Mouse (Mus musculus): Measurements from ENCODE around the gene Tsc1. TPM values are rescaled to one million over a fixed set of nuclear protein-coding genes. Genes with fewer than 3 reads are reported as not detected.

Tsc1 gene
- polyA plus RNA-seq, 1 experiment from 2014 or later = 17.2 TPM

GRCm38 (mm10) chr2:28611407-28611787, 29.6 kb upstream of the Tsc1 start:
- Histone ChIP-seq H3K27ac (ENCODE audit: low read depth) (no peak overlapping the region), H3K27me3 (replicated peaks; ENCODE audit: control insufficient read depth, insufficient read depth, low read length) (no peaks in the 10 kb centered on the region), H3K4me3 (ENCODE audit: low read depth, low read length) (no peak overlapping the region), H3K36me3 (ENCODE audit: control insufficient read depth, insufficient read depth, low read length) (no peaks in the 10 kb centered on the region), H3K4me2 (ENCODE audit: low read length) (no peak overlapping the region), H3K4me1 (replicated peaks; ENCODE audit: control insufficient read depth, insufficient read depth, low read length) (no peaks in the 10 kb centered on the region), H3K9ac (ENCODE audit: low read length) (no peak overlapping the region), H3K9me3 (ENCODE audit: control insufficient read depth, low read length) (no peaks in the 10 kb centered on the region)
- no peak for ATAC-seq (replicated peaks; ENCODE audit: low FRiP score, low TSS enrichment, low read depth)
- no peak for DNase-seq (ENCODE audit: low spot score)
- 89% methylated on average over 17 of the region's 17 CpGs for WGBS

DNA sequence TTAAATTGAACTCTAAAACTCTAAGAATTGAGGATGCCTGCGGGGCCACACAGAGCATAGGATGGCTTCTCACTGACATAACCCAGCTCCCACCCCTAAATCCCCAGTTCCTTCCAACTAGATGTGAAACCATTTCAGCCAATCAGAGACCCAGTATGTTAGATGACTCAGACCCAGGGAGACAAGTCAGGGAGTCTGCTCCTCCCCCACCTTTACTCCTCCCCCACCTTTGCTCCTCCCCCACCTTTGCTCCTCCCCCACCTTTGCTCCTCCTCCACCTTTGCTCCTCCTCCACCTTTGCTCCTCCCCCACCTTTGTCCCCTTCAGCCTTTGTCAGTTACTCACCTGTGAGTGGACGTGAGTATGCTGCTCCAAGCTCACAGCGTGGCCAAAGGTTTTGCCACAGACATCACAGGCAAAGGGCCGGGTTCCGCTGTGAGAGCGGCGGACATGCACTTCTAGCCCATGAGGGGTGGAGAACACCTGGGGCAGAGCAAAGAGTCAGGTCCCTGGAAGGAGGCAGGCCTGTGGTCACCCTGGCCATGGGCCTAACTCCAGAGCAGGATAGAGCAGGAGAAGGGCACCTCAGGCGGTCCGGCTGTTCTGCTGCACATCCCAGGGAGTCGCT, 28.5 kb upstream of the Tsc1 start:
- Histone ChIP-seq H3K9ac (ENCODE audit: low read length) (no peak overlapping the region), H3K4me2 (ENCODE audit: low read length) (no peak overlapping the region), H3K27me3 (replicated peaks; ENCODE audit: control insufficient read depth, insufficient read depth, low read length) (no peaks in the 10 kb centered on the region), H3K27ac (ENCODE audit: low read depth) (no peak overlapping the region), H3K36me3 (ENCODE audit: control insufficient read depth, insufficient read depth, low read length) (no peaks in the 10 kb centered on the region), H3K4me3 (ENCODE audit: low read depth, low read length) (no peak overlapping the region), H3K4me1 (replicated peaks; ENCODE audit: control insufficient read depth, insufficient read depth, low read length) (no peaks in the 10 kb centered on the region), H3K9me3 (ENCODE audit: control insufficient read depth, low read length) (no peaks in the 10 kb centered on the region)
- WGBS = 73% methylated on average over 10 of the region's 10 CpGs
- ATAC-seq (replicated peaks; ENCODE audit: low FRiP score, low TSS enrichment, low read depth) (no peak), DNase-seq (ENCODE audit: low spot score) (no peak)

GRCm38 (mm10) chr2:28613599-28613998, 27.4 kb upstream of the Tsc1 start:
- Histone ChIP-seq H3K27ac (ENCODE audit: low read depth) (no peak overlapping the region), H3K36me3 (ENCODE audit: control insufficient read depth, insufficient read depth, low read length) (no peaks in the 10 kb centered on the region), H3K9ac (ENCODE audit: low read length) (no peak overlapping the region), H3K4me2 (ENCODE audit: low read length) (no peak overlapping the region), H3K4me1 (replicated peaks; ENCODE audit: control insufficient read depth, insufficient read depth, low read length) (no peaks in the 10 kb centered on the region), H3K4me3 (ENCODE audit: low read depth, low read length) (no peak overlapping the region), H3K9me3 (ENCODE audit: control insufficient read depth, low read length) (no peaks in the 10 kb centered on the region), H3K27me3 (replicated peaks; ENCODE audit: control insufficient read depth, insufficient read depth, low read length) (no peaks in the 10 kb centered on the region)
- DNase-seq (ENCODE audit: low spot score) (no peak), ATAC-seq (replicated peaks; ENCODE audit: low FRiP score, low TSS enrichment, low read depth) (no peak)
- WGBS = 82% methylated on average over 10 of the region's 10 CpGs

- Histone ChIP-seq H3K4me1 (replicated peaks; ENCODE audit: control insufficient read depth, insufficient read depth, low read length) (no peaks in the 10 kb centered on the region), H3K4me2 (ENCODE audit: low read length) (no peak overlapping the region), H3K27ac (ENCODE audit: low read depth) (no peak overlapping the region), H3K4me3 (ENCODE audit: low read depth, low read length) (no peak overlapping the region), H3K9ac (ENCODE audit: low read length) (no peak overlapping the region), H3K9me3 (ENCODE audit: control insufficient read depth, low read length) (no peaks in the 10 kb centered on the region), H3K27me3 (replicated peaks; ENCODE audit: control insufficient read depth, insufficient read depth, low read length) (peaks cover 9% of the 10 kb centered on the region), H3K36me3 (ENCODE audit: control insufficient read depth, insufficient read depth, low read length) (no peaks in the 10 kb centered on the region)
- 36% methylated on average over 5 of the region's 5 CpGs for WGBS
- DNase-seq (ENCODE audit: low spot score) (no peak), ATAC-seq (replicated peaks; ENCODE audit: low FRiP score, low TSS enrichment, low read depth) (no peak)
Measured at GRCm38 (mm10) chr2:28616358-28616757, 24.7 kb upstream of the Tsc1 start.

DNA sequence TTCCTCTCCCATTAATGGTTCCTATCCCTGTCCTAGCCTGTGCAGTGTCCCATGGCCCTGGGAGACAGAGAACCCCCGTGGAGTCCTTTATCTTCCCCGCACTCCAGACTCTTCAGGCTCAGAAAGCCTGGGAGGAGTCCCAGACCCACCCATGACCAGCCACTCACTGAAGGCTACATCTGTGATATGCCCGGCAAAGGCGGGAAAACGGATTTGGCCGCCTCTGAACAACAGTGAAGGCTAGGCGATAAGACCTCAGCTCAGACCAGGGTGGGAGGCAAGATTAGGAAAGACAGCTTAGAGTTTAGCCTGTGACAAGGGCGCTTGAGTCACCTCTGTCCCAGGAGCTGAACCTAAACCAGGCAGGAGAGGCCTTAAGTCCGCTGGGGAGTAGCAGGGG, 24.2 kb upstream of the Tsc1 start:
- ATAC-seq (replicated peaks; ENCODE audit: low FRiP score, low TSS enrichment, low read depth) (no peak), DNase-seq (ENCODE audit: low spot score) (no peak)
- Histone ChIP-seq H3K27ac (ENCODE audit: low read depth) (no peak overlapping the region), H3K4me1 (replicated peaks; ENCODE audit: control insufficient read depth, insufficient read depth, low read length) (0 out of 2 replicates have a peak, but pooled peaks cover 3% of the 10 kb centered on the region), H3K9ac (ENCODE audit: low read length) (no peak overlapping the region), H3K4me3 (ENCODE audit: low read depth, low read length) (no peak overlapping the region), H3K36me3 (ENCODE audit: control insufficient read depth, insufficient read depth, low read length) (no peaks in the 10 kb centered on the region), H3K27me3 (replicated peaks; ENCODE audit: control insufficient read depth, insufficient read depth, low read length) (peaks cover 13% of the 10 kb centered on the region), H3K9me3 (ENCODE audit: control insufficient read depth, low read length) (no peaks in the 10 kb centered on the region), H3K4me2 (ENCODE audit: low read length) (no peak overlapping the region)
- 79% methylated on average over 9 of the region's 9 CpGs for WGBS

GRCm38 (mm10) chr2:28617498-28618486, 23.2 kb upstream of the Tsc1 start:
- no peak for DNase-seq (ENCODE audit: low spot score)
- H3K27me3 ChIP-seq (replicated peaks; ENCODE audit: control insufficient read depth, insufficient read depth, low read length) = peaks cover 17% of the 10 kb centered on the region
- WGBS = 73% methylated on average over 8 of the region's 8 CpGs
- peak; percentile 47; the same call in 1 of the 2 replicates for ATAC-seq (replicated peaks; ENCODE audit: low FRiP score, low TSS enrichment, low read depth)
- no peak overlapping the region for H3K4me2 ChIP-seq (ENCODE audit: low read length)
- no peaks in the 10 kb centered on the region for H3K9me3 ChIP-seq (ENCODE audit: control insufficient read depth, low read length)
- H3K9ac ChIP-seq (ENCODE audit: low read length) = no peak overlapping the region
- H3K36me3 ChIP-seq (ENCODE audit: control insufficient read depth, insufficient read depth, low read length) = no peaks in the 10 kb centered on the region
- no peak overlapping the region for H3K27ac ChIP-seq (ENCODE audit: low read depth)
- H3K4me1 ChIP-seq (replicated peaks; ENCODE audit: control insufficient read depth, insufficient read depth, low read length) = 0 out of 2 replicates have a peak, but pooled peaks cover 3% of the 10 kb centered on the region
- no peak overlapping the region for H3K4me3 ChIP-seq (ENCODE audit: low read depth, low read length)

- H3K4me3 ChIP-seq (ENCODE audit: low read depth, low read length) = no peak overlapping the region
- ATAC-seq (replicated peaks; ENCODE audit: low FRiP score, low TSS enrichment, low read depth) = no peak
Measured at GRCm38 (mm10) chr2:28618777-28619336, 22.2 kb upstream of the Tsc1 start.

DNA sequence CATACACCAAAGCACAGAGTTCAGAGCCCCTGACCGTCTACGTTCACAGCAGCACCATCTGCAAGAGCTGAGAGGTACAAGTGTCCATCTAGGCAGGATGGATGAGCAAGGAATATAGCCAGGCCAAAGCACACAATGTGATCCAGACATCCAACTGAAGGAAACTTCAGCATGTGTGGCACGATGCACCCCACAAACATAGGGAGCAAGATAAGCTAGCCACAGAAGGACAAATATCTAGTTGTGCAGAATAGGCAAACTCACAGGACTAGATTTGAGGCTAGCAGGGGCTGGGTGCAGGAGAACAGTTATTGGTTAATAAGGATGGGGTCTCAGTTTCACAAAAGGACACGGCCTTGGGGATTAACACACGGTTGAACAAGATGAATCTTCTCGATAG, 21.7 kb upstream of the Tsc1 start:
- no peak overlapping the region for H3K9ac ChIP-seq (ENCODE audit: low read length)
- no peaks in the 10 kb centered on the region for H3K36me3 ChIP-seq (ENCODE audit: control insufficient read depth, insufficient read depth, low read length)
- H3K27ac ChIP-seq (ENCODE audit: low read depth) = no peak overlapping the region
- DNase-seq (ENCODE audit: low spot score) (no peak), ATAC-seq (replicated peaks; ENCODE audit: low FRiP score, low TSS enrichment, low read depth) (no peak)
- WGBS = 83% methylated on average over 6 of the region's 6 CpGs
- no peak overlapping the region for H3K4me2 ChIP-seq (ENCODE audit: low read length)
- H3K27me3 ChIP-seq (replicated peaks; ENCODE audit: control insufficient read depth, insufficient read depth, low read length) = peaks cover 17% of the 10 kb centered on the region
- H3K4me3 ChIP-seq (ENCODE audit: low read depth, low read length) = no peak overlapping the region
- 0 out of 2 replicates have a peak, but pooled peaks cover 3% of the 10 kb centered on the region for H3K4me1 ChIP-seq (replicated peaks; ENCODE audit: control insufficient read depth, insufficient read depth, low read length)
- no peaks in the 10 kb centered on the region for H3K9me3 ChIP-seq (ENCODE audit: control insufficient read depth, low read length)

More at GRCm38 (mm10) chr2:28618777-28619336, 22.2 kb upstream of the Tsc1 start:
- no peak for DNase-seq (ENCODE audit: low spot score)
- H3K9ac ChIP-seq (ENCODE audit: low read length) = no peak overlapping the region
- no peaks in the 10 kb centered on the region for H3K36me3 ChIP-seq (ENCODE audit: control insufficient read depth, insufficient read depth, low read length)
- H3K27ac ChIP-seq (ENCODE audit: low read depth) = no peak overlapping the region
- H3K27me3 ChIP-seq (replicated peaks; ENCODE audit: control insufficient read depth, insufficient read depth, low read length) = peaks cover 17% of the 10 kb centered on the region
- H3K4me2 ChIP-seq (ENCODE audit: low read length) = no peak overlapping the region
- 81% methylated on average over 6 of the region's 6 CpGs for WGBS
- 0 out of 2 replicates have a peak, but pooled peaks cover 3% of the 10 kb centered on the region for H3K4me1 ChIP-seq (replicated peaks; ENCODE audit: control insufficient read depth, insufficient read depth, low read length)
- H3K9me3 ChIP-seq (ENCODE audit: control insufficient read depth, low read length) = no peaks in the 10 kb centered on the region
